Mouse (Mus musculus): ENCODE results near the gene Acta2. TPM values are rescaled to one million over a fixed set of nuclear protein-coding genes. Genes with fewer than 3 reads are reported as not detected.

The Acta2 gene
- polyA plus RNA-seq (2014; fragmentation: Illumina TruSeq; extraction: RNeasy Lipid Tissue Mini Kit (QIAGEN cat#74804); ENCODE audit: low read depth, low replicate concordance), result 182 TPM

DNA sequence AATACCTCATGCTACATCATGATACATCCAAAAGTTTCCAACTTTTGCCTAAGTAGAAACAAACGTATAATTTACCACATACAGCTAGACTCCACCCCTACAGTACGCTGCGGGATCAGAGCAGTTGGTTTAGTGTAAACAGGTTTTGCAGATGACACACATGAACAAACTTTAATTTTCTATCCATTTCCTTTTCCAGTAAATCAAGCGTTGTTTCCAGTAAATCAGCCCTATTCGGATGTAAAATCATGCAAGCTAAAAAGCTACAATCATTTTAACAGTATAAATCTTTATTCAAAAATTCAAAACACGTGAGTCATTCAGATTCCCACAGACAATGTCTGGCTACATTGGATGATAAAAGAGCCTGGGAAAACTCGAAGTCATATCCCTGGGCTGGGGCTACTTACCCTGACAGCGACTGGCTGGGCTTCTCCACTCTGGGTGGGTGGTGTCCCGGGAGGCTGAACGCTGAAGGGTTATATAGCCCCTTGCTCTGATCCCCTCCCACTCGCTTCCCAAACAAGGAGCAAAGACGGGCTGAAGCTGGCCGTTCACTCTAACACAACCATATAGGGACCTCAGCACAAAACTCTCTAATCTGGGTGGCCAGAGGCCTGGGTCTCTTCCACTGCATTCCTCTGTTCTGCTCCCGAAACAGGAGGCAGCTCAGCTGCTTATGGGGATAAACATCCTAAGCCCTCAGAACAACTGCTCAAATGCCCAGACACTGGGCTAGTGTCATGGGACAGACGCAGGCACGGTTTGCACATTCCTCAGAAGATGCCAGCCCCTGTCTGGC is at the start of gene Acta2:
Gene Acta2, minus strand, starts transcription at position 711 of the 802 bp plus-strand sequence.

DNA sequence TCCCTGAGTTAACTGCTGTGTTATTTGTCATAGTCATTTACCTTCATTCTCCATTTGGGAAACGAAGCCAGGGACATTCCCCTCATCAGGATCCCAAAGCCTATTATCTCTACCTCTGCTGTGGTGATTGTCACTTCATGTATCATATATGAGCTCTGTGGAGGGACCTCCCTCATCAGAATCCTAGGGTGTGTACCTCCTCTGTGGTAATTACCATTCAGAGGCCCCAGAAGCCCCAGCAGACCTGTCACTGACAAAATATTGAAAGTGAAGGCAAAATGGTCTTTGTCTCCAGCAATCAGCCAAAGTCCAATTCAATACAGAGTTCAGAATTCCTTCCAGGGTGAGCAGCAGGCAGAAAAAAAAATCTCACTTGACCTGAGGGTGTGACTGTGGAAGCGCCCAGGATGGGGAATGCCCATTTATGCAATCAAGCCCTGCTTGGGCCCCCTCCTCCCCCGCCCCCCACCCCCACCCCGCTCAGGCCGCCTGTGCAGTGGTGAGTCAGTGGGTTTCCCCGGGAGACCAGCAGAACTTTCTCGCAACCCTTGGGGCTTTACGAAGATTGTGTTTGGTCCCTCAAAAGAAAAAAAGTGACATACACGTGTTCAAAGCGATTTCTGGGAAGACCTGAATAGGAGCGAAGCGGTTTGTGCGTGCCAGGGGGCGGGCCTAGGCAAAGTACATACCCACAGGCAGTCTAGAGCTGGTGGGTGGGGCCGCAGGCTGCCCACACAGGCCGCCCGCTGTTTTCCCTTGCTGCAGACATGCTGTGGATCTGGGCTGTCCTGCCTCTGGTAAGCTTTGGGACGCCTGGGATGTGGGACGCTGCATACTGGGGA is 34.8 kb upstream of the Acta2 start, which contains the start of gene Fas:
Gene Fas, plus strand, starts transcription at position 719 of the 842 bp plus-strand sequence.

DNA sequence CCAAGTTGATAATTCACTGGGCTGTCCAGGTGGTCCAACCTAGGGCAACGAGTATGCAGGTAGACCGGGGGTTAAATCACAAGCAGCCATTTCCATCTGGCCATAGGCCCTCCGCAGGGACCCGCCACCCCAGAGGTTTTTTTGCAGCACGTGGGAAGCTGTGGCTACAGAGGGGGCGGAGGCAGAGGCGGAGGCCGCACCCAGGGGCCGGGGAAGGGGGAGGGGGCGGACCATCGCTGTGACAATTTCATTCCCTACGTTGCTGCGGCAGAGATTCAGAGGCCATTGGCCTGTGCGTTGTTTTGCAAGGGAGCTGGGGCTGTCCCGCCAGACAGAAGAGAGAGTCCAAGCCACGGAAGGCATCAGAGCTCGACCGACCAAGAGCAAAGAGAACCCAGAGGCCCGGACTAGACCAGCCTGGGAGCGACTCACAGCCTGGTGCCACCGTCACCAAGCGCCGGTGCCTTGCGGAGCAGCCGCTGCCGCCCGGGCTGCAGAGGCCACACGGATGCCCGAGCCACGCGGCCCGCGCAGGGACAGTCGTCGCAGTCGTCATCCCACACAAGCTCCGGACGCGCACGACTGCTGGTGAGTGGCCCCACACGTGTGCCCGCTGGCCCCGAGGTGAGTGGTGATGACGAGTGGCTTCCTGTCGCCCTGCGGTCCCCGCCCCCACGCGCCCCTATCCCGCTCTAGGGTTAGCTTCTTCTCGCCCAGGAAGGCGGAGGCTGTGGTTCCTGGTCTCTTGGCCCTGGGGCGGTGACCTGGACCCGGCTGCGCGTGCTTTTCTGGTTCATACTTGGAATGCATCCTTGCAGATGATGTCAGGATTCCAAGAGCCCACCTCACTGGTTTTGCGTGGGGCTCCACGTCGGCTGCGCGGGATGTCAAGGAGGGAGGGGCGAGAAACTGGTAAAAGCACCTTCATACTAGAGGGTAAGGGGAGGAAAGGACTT is 63.1 kb downstream of the Acta2 start, which contains the start of gene Stambpl1:
Gene Stambpl1, plus strand, starts transcription at position 222 of the 956 bp plus-strand sequence.

Other genes starting within 250 kb of the Acta2 start
- 0.76 TPM for gene Lipk, start 247.3 kb downstream of the Acta2 start, polyA plus RNA-seq (2014; fragmentation: Illumina TruSeq; extraction: RNeasy Lipid Tissue Mini Kit (QIAGEN cat#74804); ENCODE audit: low read depth, low replicate concordance)
- not detected for gene Lipn, start 188.2 kb downstream of the Acta2 start, polyA plus RNA-seq (2014; fragmentation: Illumina TruSeq; extraction: RNeasy Lipid Tissue Mini Kit (QIAGEN cat#74804); ENCODE audit: low read depth, low replicate concordance)
- gene Lipm, start 154.7 kb downstream of the Acta2 start, polyA plus RNA-seq (2014; fragmentation: Illumina TruSeq; extraction: RNeasy Lipid Tissue Mini Kit (QIAGEN cat#74804); ENCODE audit: low read depth, low replicate concordance), result not detected
- 11.5 TPM for gene Ankrd22, start 89.5 kb downstream of the Acta2 start, polyA plus RNA-seq (2014; fragmentation: Illumina TruSeq; extraction: RNeasy Lipid Tissue Mini Kit (QIAGEN cat#74804); ENCODE audit: low read depth, low replicate concordance)
- gene Stambpl1, start 63.4 kb downstream of the Acta2 start, polyA plus RNA-seq (2014; fragmentation: Illumina TruSeq; extraction: RNeasy Lipid Tissue Mini Kit (QIAGEN cat#74804); ENCODE audit: low read depth, low replicate concordance), result 40.5 TPM
- gene Fas, start 35.1 kb upstream of the Acta2 start, polyA plus RNA-seq (2014; fragmentation: Illumina TruSeq; extraction: RNeasy Lipid Tissue Mini Kit (QIAGEN cat#74804); ENCODE audit: low read depth, low replicate concordance), result 38.1 TPM
- gene Ch25h, start 219.6 kb upstream of the Acta2 start, polyA plus RNA-seq (2014; fragmentation: Illumina TruSeq; extraction: RNeasy Lipid Tissue Mini Kit (QIAGEN cat#74804); ENCODE audit: low read depth, low replicate concordance), result 2.9 TPM